Mouse (Mus musculus) embryonic facial prominence, embryonic 12.5 days (tissue): ENCODE measurements around the gene Clec2i. TPM values are rescaled to one million over a fixed set of nuclear protein-coding genes. Genes with fewer than 3 reads are reported as not detected.
"Not testable (repeated sequence)": the region's sequence is repeated elsewhere in the genome, so short reads cannot be mapped to it uniquely, and the experiment has no call there.

Experiments
- ATAC-seq: fragments of 200-750 bp; cut with Nextera tagmentation; 2 replicates; pipeline ENCODE4 v1.8.0; 2017; ENCODE audit not compliant: insufficient number of reproducible peaks, insufficient read depth, low FRiP score, low TSS enrichment
- H3K27ac ChIP-seq: fragments of 300-500 bp; sonication (generic); 2 replicates; pipeline ENCODE4 v1.5.1; 2016; ENCODE audit warnings: mild to moderate bottlenecking
- H3K27me3 ChIP-seq: fragments of 300-500 bp; sonication (generic); 2 replicates; pipeline ENCODE4 v1.6.1; 2016; ENCODE audit warnings: mild to moderate bottlenecking, moderate library complexity
- H3K36me3 ChIP-seq: fragments of 300-500 bp; sonication (generic); 2 replicates; pipeline ENCODE4 v1.6.1; 2016; ENCODE audit warnings: mild to moderate bottlenecking
- H3K4me1 ChIP-seq: fragments of 300-500 bp; sonication (generic); 2 replicates; pipeline ENCODE4 v1.6.1; 2016
- H3K4me2 ChIP-seq: fragments of 300-500 bp; sonication (generic); replicated peaks from 2 replicates; pipeline ENCODE4 v1.6.1; 2016; ENCODE audit warnings: mild to moderate bottlenecking, moderate library complexity
- H3K4me3 ChIP-seq: fragments of 300-500 bp; sonication (generic); 2 replicates; pipeline ENCODE4 v1.5.1; 2016; ENCODE audit warnings: mild to moderate bottlenecking
- H3K9ac ChIP-seq: fragments of 300-500 bp; sonication (generic); 2 replicates; pipeline ENCODE4 v1.6.1; 2016; ENCODE audit warnings: mild to moderate bottlenecking, moderate library complexity
- H3K9me3 ChIP-seq: fragments of 300-500 bp; sonication (generic); 2 replicates; pipeline ENCODE4 v1.6.1; 2016; ENCODE audit warnings: mild to moderate bottlenecking, moderate library complexity
- WGBS: fragments of 180-500 bp; shearing (Covaris S2); methylation state at CpG from one replicate; pipeline ENCODE4 v1.1.7; 2016; 5-methylcytosine and 5-hydroxymethylcytosine counted together
- polyA plus RNA-seq: library from polyadenylated mRNA; unstranded; fragments of >200 nt; fragmentation: Nextera tagmentation; extraction: Ambion mirVana; gene quantifications from 2 replicates; pipeline ENCODE4 v1.2.1, GENCODE M21; 2016

The Clec2i gene
- polyA plus RNA-seq, 1 experiment from 2014 or later = not detected

DNA sequence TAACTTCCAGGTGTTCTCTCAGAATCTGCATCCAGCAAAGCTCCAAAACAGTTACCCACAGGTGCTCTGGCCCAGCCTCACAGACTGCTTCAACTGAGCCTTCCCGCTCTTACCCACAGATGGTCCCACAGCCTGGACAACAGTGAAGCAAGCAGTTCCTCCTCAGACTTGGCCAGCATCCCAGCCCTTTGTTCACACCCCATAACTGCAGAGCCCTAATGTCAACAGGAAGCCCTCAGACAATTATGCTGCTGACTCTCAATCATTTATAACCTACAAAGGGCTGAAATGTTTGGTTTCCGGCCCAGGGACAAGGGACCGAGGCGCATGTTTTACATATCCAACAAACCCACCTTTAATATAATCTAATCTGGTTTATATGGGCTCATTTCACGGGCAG, 31.1 kb upstream of the Clec2i start:
- no peaks in the 10 kb centered on the region for H3K9me3 ChIP-seq
- no peaks in the 10 kb centered on the region for H3K36me3 ChIP-seq
- no peak overlapping the region for H3K27ac ChIP-seq
- whole genome bisulfite sequencing = 76% methylated on average over 5 of the region's 5 CpGs
- no peaks in the 10 kb centered on the region for H3K27me3 ChIP-seq
- ATAC-seq = no peak
- H3K4me1 ChIP-seq = no peaks in the 10 kb centered on the region
- H3K4me3 ChIP-seq = no peak overlapping the region
- no peak overlapping the region for H3K9ac ChIP-seq
- no peak overlapping the region for H3K4me2 ChIP-seq

DNA sequence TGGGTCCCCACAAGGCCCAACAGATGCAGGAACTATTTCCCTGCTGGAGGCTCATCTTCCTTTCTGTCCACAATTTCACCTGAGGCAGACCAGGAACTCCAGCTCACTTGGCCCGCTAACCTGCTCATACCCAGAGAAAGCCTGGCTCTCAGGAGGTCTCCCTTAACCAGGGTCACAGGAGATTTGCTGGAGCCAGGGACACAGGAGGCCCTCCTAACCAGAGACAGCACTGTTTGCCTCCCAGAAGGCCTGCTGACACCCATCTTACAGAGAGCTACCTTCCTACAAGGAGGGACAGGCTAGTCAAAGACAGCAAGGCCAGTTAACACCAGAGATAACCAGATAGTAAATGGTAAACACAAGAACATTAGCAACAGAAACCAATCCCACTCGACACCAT, 29.4 kb upstream of the Clec2i start:
- 93% methylated on average over 2 of the region's 2 CpGs for WGBS
- H3K4me2 ChIP-seq = no peak overlapping the region
- H3K4me1 ChIP-seq = no peaks in the 10 kb centered on the region
- H3K27me3 ChIP-seq = no peaks in the 10 kb centered on the region
- no peak overlapping the region for H3K4me3 ChIP-seq
- H3K27ac ChIP-seq = no peak overlapping the region
- no peak for ATAC-seq
- H3K9me3 ChIP-seq = no peaks in the 10 kb centered on the region
- no peaks in the 10 kb centered on the region for H3K36me3 ChIP-seq
- no peak overlapping the region for H3K9ac ChIP-seq

DNA sequence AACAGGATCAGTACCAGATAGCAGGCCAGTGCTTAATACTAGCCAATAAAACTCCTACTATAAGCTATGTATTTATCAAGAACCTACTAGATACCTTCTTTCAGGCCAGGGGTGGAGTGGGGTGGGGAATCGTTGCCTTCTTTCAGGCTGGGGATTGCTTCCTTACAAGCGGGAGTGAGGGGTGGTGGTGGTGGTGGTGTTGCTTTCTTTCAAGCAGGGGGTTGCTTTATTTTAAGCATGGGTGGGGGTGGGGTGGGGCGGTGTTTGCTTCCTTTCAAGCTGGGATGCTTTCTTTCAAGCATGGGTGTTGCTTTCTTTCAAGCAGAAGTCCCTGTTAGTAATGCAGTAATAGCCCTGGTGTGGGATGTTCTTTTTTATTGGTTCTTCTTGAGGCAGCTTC, 18.5 kb upstream of the Clec2i start:
- WGBS = 23% methylated on average over 3 of the region's 3 CpGs
- Histone ChIP-seq H3K9me3 (no peaks in the 10 kb centered on the region), H3K9ac (no peak overlapping the region), H3K27me3 (no peaks in the 10 kb centered on the region), H3K27ac (no peak overlapping the region), H3K4me3 (no peak overlapping the region), H3K4me1 (no peaks in the 10 kb centered on the region), H3K4me2 (no peak overlapping the region), H3K36me3 (no peaks in the 10 kb centered on the region)
- ATAC-seq = no peak

DNA sequence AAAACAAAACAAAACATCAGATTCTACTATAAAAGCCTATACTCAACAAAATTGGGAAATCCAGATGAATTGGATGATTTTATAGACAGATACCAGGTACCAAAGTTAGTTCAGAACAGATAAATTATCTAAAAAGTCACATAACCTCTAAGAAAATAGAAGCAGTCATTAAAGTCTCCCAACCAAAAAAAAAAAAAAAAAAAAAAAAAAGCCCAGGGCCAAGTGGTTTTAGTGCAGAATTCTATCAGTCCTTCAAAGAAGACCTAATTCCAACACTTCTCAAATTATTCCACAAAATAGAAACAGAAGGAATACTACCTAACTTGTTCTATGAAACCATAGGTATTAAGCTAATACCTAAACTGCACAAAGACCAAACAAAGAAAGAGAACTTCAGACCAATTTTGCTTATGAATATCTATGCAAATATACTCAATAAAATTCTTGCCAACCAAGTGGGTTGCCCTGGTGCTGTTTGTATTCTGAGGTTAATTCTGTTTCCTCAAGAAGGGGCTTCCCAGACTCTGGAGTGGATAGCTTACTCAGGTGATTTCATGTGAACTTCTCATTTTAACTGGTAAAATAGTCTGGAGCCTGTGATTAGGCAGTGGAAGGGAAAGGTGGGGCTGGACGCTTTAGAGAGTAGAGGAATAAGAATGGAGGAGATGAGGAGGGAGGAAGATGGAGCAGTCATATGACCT, 15.3 kb upstream of the Clec2i start:
- WGBS = 72% methylated on average over 1 of the region's 1 CpGs
- no peaks in the 10 kb centered on the region for H3K27me3 ChIP-seq

DNA sequence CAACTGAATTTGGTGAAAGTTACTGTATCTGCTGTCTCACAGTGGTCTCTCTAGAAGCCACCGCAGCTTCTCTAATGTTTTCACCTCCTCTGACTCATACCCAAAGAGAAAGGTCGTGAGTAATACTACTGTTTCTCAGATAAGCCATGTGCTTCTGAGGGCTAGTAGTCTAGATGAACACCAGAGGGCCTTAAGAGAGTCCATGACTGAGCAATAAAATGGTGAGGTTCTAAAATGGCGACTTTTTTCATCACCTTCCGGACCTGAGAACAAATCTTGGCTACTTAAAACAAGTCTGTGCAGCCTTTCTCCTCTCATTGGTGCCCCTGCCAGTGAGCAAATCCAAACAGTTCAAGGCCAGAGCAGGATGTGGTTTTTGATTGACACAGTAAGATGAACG, 1.4 kb downstream of the Clec2i start:
- WGBS = 72% methylated on average over 5 of the region's 5 CpGs
- no peak for ATAC-seq
- H3K36me3 ChIP-seq = no peaks in the 10 kb centered on the region
- H3K27me3 ChIP-seq = no peaks in the 10 kb centered on the region
- no peak overlapping the region for H3K4me3 ChIP-seq
- H3K27ac ChIP-seq = no peak overlapping the region
- H3K9me3 ChIP-seq = no peaks in the 10 kb centered on the region
- H3K4me1 ChIP-seq = no peaks in the 10 kb centered on the region
- no peak overlapping the region for H3K4me2 ChIP-seq
- no peak overlapping the region for H3K9ac ChIP-seq

More for the DNA sequence above, 15.3 kb upstream of the Clec2i start:
- Histone ChIP-seq H3K4me1 (no peaks in the 10 kb centered on the region), H3K27ac (no peak overlapping the region), H3K9me3 (no peaks in the 10 kb centered on the region), H3K9ac (no peak overlapping the region), H3K4me3 (no peak overlapping the region), H3K36me3 (no peaks in the 10 kb centered on the region), H3K4me2 (no peak overlapping the region)
- no peak for ATAC-seq

DNA sequence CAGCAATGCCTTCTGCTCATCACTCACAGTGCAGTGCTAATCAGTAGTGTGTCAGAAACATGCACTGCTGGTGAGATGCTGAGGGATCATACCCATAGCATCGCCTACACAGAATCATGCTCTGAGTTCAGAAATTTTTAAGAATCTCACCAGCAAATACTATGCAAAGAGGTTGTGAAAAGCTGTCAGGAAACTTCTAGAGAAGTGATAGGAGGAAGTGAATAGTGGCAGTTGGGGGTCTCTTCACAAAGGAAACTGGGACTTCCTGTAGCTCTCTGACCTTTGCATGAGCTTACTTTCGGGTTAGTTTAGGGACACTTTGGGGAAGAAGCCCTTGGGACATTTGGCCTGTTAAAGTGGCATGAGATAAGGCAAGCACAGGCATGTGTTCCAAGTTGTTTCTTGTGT, 3.6 kb downstream of the Clec2i start, which contains the start of gene BC035044:
Gene BC035044 (minus strand): TSS at position 179 of the 408 bp plus-strand sequence.
- no peak for ATAC-seq
- Histone ChIP-seq H3K36me3 (no peaks in the 10 kb centered on the region), H3K9ac (no peak within 1 kb of the TSS), H3K4me1 (no peaks in the 10 kb centered on the region), H3K4me3 (no peak within 1 kb of the TSS), H3K9me3 (no peaks in the 10 kb centered on the region), H3K4me2 (no peak within 1 kb of the TSS), H3K27ac (no peak within 1 kb of the TSS), H3K27me3 (no peaks in the 10 kb centered on the region)
- 52% methylated on average over 2 of the region's 2 CpGs for WGBS

DNA sequence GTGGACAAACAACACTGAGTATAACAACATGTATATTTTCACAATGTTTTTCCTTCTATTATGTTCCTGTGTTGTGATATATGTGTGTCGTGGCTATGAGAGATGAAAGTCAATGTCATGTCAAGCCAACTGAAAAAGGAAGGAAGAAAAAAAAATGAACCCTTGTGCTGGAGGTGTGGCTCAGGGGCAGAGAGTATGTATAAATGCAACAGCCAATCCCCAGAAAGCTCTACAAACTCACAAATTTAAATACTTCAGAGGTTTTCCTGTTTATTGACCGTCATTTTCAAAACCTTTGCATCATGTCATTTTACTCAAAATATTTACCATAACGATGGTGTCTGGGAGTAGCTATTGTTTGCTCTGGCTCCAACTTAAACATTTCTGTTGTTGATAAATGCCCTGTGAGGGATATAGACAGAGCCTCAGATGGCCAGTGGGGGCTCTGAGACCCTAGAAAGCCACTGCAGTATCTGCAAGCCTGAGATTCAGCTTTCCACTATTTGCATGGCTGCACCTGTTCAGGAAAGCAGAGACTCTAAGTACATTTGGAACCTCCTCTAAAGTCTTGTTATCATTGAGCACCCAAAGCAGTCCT, 8.1 kb downstream of the Clec2i start:
- Histone ChIP-seq H3K27me3 (no peaks in the 10 kb centered on the region), H3K9me3 (no peaks in the 10 kb centered on the region), H3K36me3 (no peaks in the 10 kb centered on the region), H3K27ac (no peak overlapping the region), H3K9ac (no peak overlapping the region), H3K4me2 (no peak overlapping the region), H3K4me1 (no peaks in the 10 kb centered on the region), H3K4me3 (no peak overlapping the region)
- 82% methylated on average over 3 of the region's 3 CpGs for WGBS
- no peak for ATAC-seq

DNA sequence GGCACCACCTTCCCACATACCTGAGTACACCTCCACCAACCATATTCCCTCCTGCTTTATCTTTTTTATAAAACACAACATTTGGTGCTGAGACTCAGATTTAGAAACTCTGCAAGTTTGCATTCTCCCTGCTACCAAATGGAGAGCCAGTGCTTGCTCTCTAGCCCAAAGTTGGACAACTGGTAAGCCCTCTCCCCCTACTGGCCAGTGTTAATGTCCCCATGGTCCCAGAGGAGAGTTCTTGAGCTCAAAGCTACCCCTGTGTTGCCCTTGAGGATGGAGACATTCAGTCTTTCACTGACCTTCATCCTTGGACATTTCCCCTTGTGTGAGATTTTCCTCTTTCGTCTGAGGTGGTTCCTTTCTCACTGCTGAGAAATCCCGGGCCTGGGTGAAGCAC, 12.7 kb downstream of the Clec2i start:
- Histone ChIP-seq H3K27ac (no peak overlapping the region), H3K27me3 (no peaks in the 10 kb centered on the region), H3K4me3 (no peak overlapping the region), H3K9me3 (no peaks in the 10 kb centered on the region), H3K9ac (no peak overlapping the region), H3K36me3 (no peaks in the 10 kb centered on the region), H3K4me2 (no peak overlapping the region), H3K4me1 (no peaks in the 10 kb centered on the region)
- WGBS = 85% methylated on average over 2 of the region's 2 CpGs
- ATAC-seq = no peak

DNA sequence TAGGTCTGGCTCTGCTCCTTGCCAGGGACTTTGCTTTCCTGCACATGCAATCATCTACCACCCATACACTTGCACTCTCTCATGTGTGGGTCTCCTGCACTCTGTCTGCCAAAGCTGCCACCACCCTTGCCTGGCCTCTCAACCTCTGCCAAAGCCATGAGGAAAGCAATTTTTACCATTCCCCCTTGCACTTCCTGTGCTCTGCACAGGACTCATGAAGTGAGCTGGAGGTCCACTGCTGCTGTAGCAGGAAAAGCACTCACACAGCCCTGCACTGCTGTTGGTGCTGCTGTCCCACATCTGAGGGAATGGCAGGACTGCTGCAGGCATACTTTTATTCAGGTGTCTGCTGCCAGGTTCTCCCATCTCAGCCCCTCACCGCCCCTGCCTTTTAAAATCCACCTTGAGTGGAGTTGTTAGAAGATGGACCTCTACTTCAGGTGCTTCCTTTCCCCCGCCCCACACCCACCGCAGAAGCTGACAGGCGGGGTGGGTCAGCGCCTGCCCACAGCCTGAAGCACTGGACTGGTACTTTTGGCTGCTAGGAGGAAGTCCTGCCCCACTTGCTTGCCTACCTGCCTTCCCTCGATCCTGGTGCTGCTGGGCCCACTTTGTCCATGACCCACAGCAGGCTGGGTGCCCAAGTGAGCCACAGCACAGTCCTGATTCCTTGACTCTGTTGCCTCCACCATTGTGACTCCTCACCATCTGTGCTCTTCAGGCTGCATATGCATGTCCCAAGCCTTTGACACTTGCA, 13.6 kb downstream of the Clec2i start:
- ATAC-seq, H3K4me3 ChIP-seq, H3K27ac ChIP-seq, H3K4me2 ChIP-seq, H3K4me1 ChIP-seq, H3K27me3 ChIP-seq, H3K9me3 ChIP-seq, H3K9ac ChIP-seq, H3K36me3 ChIP-seq: not testable (repeated sequence)
- 85% methylated on average over 6 of the region's 6 CpGs for WGBS

DNA sequence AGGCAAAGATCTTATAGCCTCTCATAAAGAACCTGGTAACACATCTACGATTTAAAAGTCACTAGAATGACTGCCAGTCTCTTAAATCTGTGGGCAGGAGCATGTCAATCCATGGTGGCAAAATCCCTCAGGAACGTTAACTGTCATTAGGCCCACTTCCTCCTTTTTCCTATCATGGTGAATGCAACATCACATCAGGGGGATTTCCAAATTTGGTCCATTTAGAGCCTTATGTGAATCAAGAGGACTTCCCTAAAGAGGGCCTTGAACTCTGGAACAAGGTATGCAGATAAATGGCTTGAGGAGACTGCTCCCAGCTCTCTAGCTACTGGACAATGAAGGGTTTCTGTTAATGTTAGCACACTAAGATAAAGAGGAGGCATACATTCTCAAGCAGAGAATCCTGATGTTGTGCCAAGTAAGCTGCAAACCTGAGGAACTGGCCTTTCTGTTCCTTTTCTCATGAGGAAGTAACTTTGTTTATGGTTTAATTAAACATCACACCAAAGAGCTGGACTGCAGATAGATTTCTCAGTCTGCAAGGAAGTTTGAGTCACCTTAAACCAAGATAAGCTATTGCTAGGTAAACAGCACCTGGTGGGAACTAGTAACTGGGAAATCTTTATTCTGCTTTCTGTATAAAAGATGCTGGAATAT, 26.3 kb downstream of the Clec2i start:
- no peak for ATAC-seq
- H3K9me3 ChIP-seq = no peaks in the 10 kb centered on the region
- H3K27me3 ChIP-seq = no peaks in the 10 kb centered on the region
- WGBS = 82% methylated on average over 2 of the region's 2 CpGs
- no peak overlapping the region for H3K4me2 ChIP-seq
- no peaks in the 10 kb centered on the region for H3K36me3 ChIP-seq
- H3K4me1 ChIP-seq = no peaks in the 10 kb centered on the region
- H3K27ac ChIP-seq = no peak overlapping the region
- H3K4me3 ChIP-seq = no peak overlapping the region
- H3K9ac ChIP-seq = no peak overlapping the region

DNA sequence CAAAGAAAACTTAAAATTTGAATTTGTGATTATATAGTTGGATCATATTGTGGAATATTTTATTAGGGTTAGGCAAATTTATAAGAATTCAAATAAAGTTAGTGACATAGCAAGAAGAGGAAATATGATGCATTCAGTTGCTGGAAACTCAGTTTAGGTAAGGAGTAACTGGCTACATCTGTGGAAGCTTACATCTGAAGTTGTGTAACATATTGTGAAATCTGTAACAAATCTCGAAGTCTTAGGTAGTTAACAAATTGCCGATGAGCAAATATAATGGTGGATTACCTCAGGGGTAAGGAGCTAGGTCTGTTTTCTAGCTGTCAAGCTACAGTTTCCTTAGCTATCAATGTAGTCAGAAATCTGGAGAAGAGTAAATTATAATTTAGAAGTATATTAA, 29.9 kb downstream of the Clec2i start:
- Histone ChIP-seq H3K36me3 (no peaks in the 10 kb centered on the region), H3K4me3 (no peak overlapping the region), H3K9ac (no peak overlapping the region), H3K4me1 (no peaks in the 10 kb centered on the region), H3K9me3 (no peaks in the 10 kb centered on the region), H3K4me2 (no peak overlapping the region), H3K27ac (no peak overlapping the region), H3K27me3 (no peaks in the 10 kb centered on the region)
- ATAC-seq = no peak
- 86% methylated on average over 2 of the region's 2 CpGs for WGBS
